In the genomic region with DNA sequence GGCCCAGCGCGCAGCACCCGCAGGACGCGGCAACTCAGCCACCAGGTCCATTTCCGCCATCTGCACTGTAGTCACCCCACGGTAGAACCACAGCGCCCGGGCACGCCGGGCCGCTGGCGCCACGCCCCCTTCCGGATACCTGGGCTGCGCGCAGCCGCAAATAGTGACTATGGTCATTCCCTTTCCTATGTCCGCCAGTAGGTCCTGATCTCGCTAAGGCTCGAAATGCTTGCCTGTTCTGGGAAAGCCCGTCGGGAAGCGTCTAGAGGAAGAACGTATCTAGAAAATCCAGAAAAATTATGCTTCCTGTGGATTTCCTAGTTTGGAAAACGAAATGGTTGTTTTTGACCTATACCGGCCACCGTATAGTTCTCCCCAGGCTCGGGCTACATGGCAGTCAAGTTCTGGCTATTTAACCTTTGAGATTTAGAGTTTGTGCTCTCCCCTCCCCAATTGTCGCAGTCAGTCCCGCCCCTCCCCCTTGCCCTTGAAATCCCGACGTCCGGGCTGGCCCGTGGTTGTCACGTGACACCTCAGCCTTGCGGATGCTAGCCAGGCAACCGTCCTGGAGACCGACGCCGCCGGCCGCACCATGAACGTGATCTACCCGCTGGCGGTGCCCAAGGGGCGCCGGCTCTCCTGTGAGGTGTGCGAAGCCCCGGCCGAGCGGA, we compare ENCODE assay signal across 8 mouse cellular contexts. TPM values are rescaled to one million over a fixed set of nuclear protein-coding genes. Genes with fewer than 3 reads are reported as not detected.
A peak's percentile ranks its signal among the peaks of the same experiment; 100 is the strongest.
DNase-seq lines count a peak whose midpoint lies in the region; ATAC-seq and TF ChIP-seq lines count a peak whose summit lies in the region.

A gene (minus strand): TSS at position 127 of the 671 bp plus-strand sequence.
A gene (plus strand): TSS at position 521 of the 671 bp plus-strand sequence.

- H3K4me2 ChIP-seq in embryonic facial prominence, embryonic 12.5 days (replicated peaks), result peak within 1 kb of the TSS; percentile 64
- H3K4me2 ChIP-seq in limb, embryonic 11.5 days (ENCODE audit: low read depth, severe bottlenecking), result peak within 1 kb of the TSS; percentile 88
- H3K4me2 ChIP-seq in midbrain, embryonic 13.5 days (replicated peaks), result peak within 1 kb of the TSS; percentile 82

- TF ChIP-seq CTCF in small intestine, adult 2 months (IDR thresholded peaks at IDR 0.05; ENCODE audit: extremely low read depth, insufficient read length, insufficient replicate concordance, low read depth, low read length), result 0 out of 2 replicates have a peak, but pooled peaks have one; percentile 28

- under 1% methylated on average over 52 of the region's 52 CpGs for WGBS in embryonic facial prominence, embryonic 12.5 days
- WGBS in limb, embryonic 11.5 days, result 1% methylated on average over 52 of the region's 52 CpGs
- WGBS in midbrain, embryonic 13.5 days, result under 1% methylated on average over 52 of the region's 52 CpGs
- under 1% methylated on average over 52 of the region's 52 CpGs for WGBS in small intestine, adult 2 months

- peak within 1 kb of the TSS; percentile 71 for H3K4me3 ChIP-seq in embryonic facial prominence, embryonic 12.5 days
- peak within 1 kb of the TSS; percentile 80 for H3K4me3 ChIP-seq in limb, embryonic 11.5 days (ENCODE audit: low read depth, low read length)
- peak within 1 kb of the TSS; percentile 71 for H3K4me3 ChIP-seq in midbrain, embryonic 13.5 days (replicated peaks)
- H3K4me3 ChIP-seq in small intestine, adult 2 months (ENCODE audit: low read depth, low read length), result peak within 1 kb of the TSS; percentile 79

- peaks cover 8% of the 10 kb centered on the region for H3K4me1 ChIP-seq in embryonic facial prominence, embryonic 12.5 days
- peaks cover 10% of the 10 kb centered on the region; the same call in 1 of the 2 replicates for H3K4me1 ChIP-seq in limb, embryonic 11.5 days (ENCODE audit: control insufficient read depth, insufficient read depth, low read length)
- H3K4me1 ChIP-seq in midbrain, embryonic 13.5 days (replicated peaks), result peaks cover 24% of the 10 kb centered on the region
- peaks cover 11% of the 10 kb centered on the region for H3K4me1 ChIP-seq in small intestine, adult 2 months (ENCODE audit: control insufficient read depth, insufficient read depth, insufficient read length, low read length)

- TF ChIP-seq POLR2A in small intestine, adult 2 months (IDR thresholded peaks at IDR 0.05; ENCODE audit: low read depth, low read length), result peak; percentile 89

- peaks cover 8% of the 10 kb centered on the region; the same call in 1 of the 2 replicates for H3K36me3 ChIP-seq in embryonic facial prominence, embryonic 12.5 days
- no peaks in the 10 kb centered on the region for H3K36me3 ChIP-seq in limb, embryonic 11.5 days (ENCODE audit: control insufficient read depth, insufficient read depth, low read length)
- no peaks in the 10 kb centered on the region for H3K36me3 ChIP-seq in midbrain, embryonic 13.5 days
- H3K36me3 ChIP-seq in small intestine, adult 2 months (ENCODE audit: control insufficient read depth, insufficient read depth, low read length), result peaks cover 5% of the 10 kb centered on the region; the same call in 1 of the 2 replicates

- peak; percentile 88 for DNase-seq in 3T3-L1 (ENCODE audit: low read depth, low spot score)
- peak; percentile 95 to 98 for DNase-seq in adrenal gland, postnatal 36 days
- DNase-seq in heart, adult 18-20 months, result peak; percentile 91 to 92
- peak; percentile 94 for DNase-seq in kidney, adult 18-20 months
- peak; percentile 92 for DNase-seq in limb, embryonic 11.5 days (ENCODE audit: low spot score)

- H3K9me3 ChIP-seq in embryonic facial prominence, embryonic 12.5 days, result no peaks in the 10 kb centered on the region
- H3K9me3 ChIP-seq in limb, embryonic 11.5 days (ENCODE audit: control insufficient read depth, low read length), result no peaks in the 10 kb centered on the region
- no peaks in the 10 kb centered on the region for H3K9me3 ChIP-seq in midbrain, embryonic 13.5 days

- H3K9ac ChIP-seq in embryonic facial prominence, embryonic 12.5 days, result peak within 1 kb of the TSS; percentile 60
- peak within 1 kb of the TSS; percentile 82 for H3K9ac ChIP-seq in limb, embryonic 11.5 days (ENCODE audit: low read length)
- peak within 1 kb of the TSS; percentile 86 for H3K9ac ChIP-seq in midbrain, embryonic 13.5 days (replicated peaks)

- H3K27ac ChIP-seq in embryonic facial prominence, embryonic 12.5 days, result peak within 1 kb of the TSS; percentile 75
- H3K27ac ChIP-seq in limb, embryonic 11.5 days (replicated peaks; ENCODE audit: low read depth, low read length), result peak within 1 kb of the TSS; percentile 72
- H3K27ac ChIP-seq in midbrain, embryonic 13.5 days, result peak within 1 kb of the TSS; percentile 85
- peak within 1 kb of the TSS; percentile 97 for H3K27ac ChIP-seq in small intestine, adult 2 months (ENCODE audit: insufficient read depth, low read depth, low read length)

- H3K27me3 ChIP-seq in embryonic facial prominence, embryonic 12.5 days, result no peaks in the 10 kb centered on the region
- H3K27me3 ChIP-seq in limb, embryonic 11.5 days (ENCODE audit: control insufficient read depth, insufficient read depth, low read length), result no peaks in the 10 kb centered on the region
- peaks cover 8% of the 10 kb centered on the region; the same call in 1 of the 2 replicates for H3K27me3 ChIP-seq in midbrain, embryonic 13.5 days
- H3K27me3 ChIP-seq in small intestine, adult 2 months (ENCODE audit: control insufficient read depth, insufficient read depth, low read length), result no peaks in the 10 kb centered on the region

- ATAC-seq in embryonic facial prominence, embryonic 12.5 days (ENCODE audit: insufficient number of reproducible peaks, insufficient read depth, low FRiP score, low TSS enrichment), result peak; percentile 88
- ATAC-seq in limb, embryonic 11.5 days (ENCODE audit: insufficient number of reproducible peaks, low FRiP score, low TSS enrichment, low read depth), result peak; percentile 95
- ATAC-seq in midbrain, embryonic 13.5 days, result peak; percentile 96

RNA-seq across cellular contexts. Expression of the first gene that starts in this region (rescaled TPM):
- 10 to 100 TPM; 38.0 to 41.7 TPM for total RNA-seq in adrenal gland, postnatal 36 days (2021)
- 28.7 and 31.3 TPM in 2 replicates for polyA plus RNA-seq in embryonic facial prominence, embryonic 12.5 days (2016; fragmentation: Nextera tagmentation; extraction: Ambion mirVana)
- total RNA-seq in heart, adult 18-20 months (2021), result 10 to 100 TPM; 11.4 to 12.6 TPM
- polyA plus RNA-seq in limb, embryonic 11.5 days (2014; fragmentation: Nextera tagmentation; extraction: Ambion mirVana), result 35.7 and 38.7 TPM in 2 replicates
- polyA plus RNA-seq in midbrain, embryonic 13.5 days (2015; fragmentation: Nextera tagmentation; extraction: Ambion mirVana), result 17.7 and 18.2 TPM in 2 replicates
- 13.9 and 24.7 TPM in 2 replicates for polyA plus RNA-seq in small intestine, adult 2 months (2012; rRNA removed)

RNA-seq across cellular contexts. Expression of the second gene that starts in this region (rescaled TPM):
- 1 to 10 TPM; 3.1 to 4.0 TPM for total RNA-seq in adrenal gland, postnatal 36 days (2021)
- 0.14 TPM in 1 of 2 replicates, not detected in the other for polyA plus RNA-seq in embryonic facial prominence, embryonic 12.5 days (2016; fragmentation: Nextera tagmentation; extraction: Ambion mirVana)
- total RNA-seq in heart, adult 18-20 months (2021), result not detected
- polyA plus RNA-seq in limb, embryonic 11.5 days (2014; fragmentation: Nextera tagmentation; extraction: Ambion mirVana), result 0.34 and 0.36 TPM in 2 replicates
- polyA plus RNA-seq in midbrain, embryonic 13.5 days (2015; fragmentation: Nextera tagmentation; extraction: Ambion mirVana), result 0.28 and 0.76 TPM in 2 replicates
- 0.17 and 0.44 TPM in 2 replicates for polyA plus RNA-seq in small intestine, adult 2 months (2012; rRNA removed)

Comparison
In these comparisons a context has a peak if more than half of its experiments do, and no peak if none do; other contexts are left out.
1. Peak in every context shown above with its lines: DNase-seq, ATAC-seq, H3K4me3 ChIP-seq and H3K27ac ChIP-seq.